Mouse (Mus musculus): Measurements from ENCODE around the gene C1ql3. TPM values are rescaled to one million over a fixed set of nuclear protein-coding genes. Genes with fewer than 3 reads are reported as not detected.

C1ql3 gene
- polyA plus RNA-seq (2012; rRNA removed): 0.21 and 0.27 TPM in 2 replicates

GRCm38 (mm10) chr2:13011472-13011871 is at the start of gene C1ql3:
C1ql3 (minus strand) TSS chr2:13011806.

Other genes with a start within 250 kb of the C1ql3 start
- gene Pter, start 87.8 kb downstream of the C1ql3 start, polyA plus RNA-seq (2012; rRNA removed): 2.9 and 4.1 TPM in 2 replicates